Mouse (Mus musculus) gastrocnemius, adult 18-20 months (tissue): ENCODE results near the gene Bcl2l2. TPM values are rescaled to one million over a fixed set of nuclear protein-coding genes. Genes with fewer than 3 reads are reported as not detected.

Experiments used
- DNase-seq: peaks from one replicate; pipeline ENCODE4 v3.0.0; 2021; ENCODE audit warnings: low spot score
- long read RNA-seq, 2 experiments: library from polyadenylated mRNA; stranded (forward); transcript quantifications; one replicate each; pipeline ENCODE4 v2.0.0; 2021
- total RNA-seq, 2 experiments: library from RNA; stranded (reverse); gene quantifications; 2 replicates each; pipeline ENCODE4 v1.2.3; 2021

Bcl2l2 gene
- 10 to 100 TPM; 22.3 to 27.3 TPM for total RNA-seq
- long read RNA-seq, experiment 1, partial matches to known transcripts = 0 of 1 reads
- long read RNA-seq, experiment 1, other reads (novel, unspliced or antisense) = 0 of 1 reads
- long read RNA-seq, experiment 2, partial matches to known transcripts = 1 of 2 reads
- long read RNA-seq, experiment 2, other reads (novel, unspliced or antisense) = 0 of 2 reads

DNA sequence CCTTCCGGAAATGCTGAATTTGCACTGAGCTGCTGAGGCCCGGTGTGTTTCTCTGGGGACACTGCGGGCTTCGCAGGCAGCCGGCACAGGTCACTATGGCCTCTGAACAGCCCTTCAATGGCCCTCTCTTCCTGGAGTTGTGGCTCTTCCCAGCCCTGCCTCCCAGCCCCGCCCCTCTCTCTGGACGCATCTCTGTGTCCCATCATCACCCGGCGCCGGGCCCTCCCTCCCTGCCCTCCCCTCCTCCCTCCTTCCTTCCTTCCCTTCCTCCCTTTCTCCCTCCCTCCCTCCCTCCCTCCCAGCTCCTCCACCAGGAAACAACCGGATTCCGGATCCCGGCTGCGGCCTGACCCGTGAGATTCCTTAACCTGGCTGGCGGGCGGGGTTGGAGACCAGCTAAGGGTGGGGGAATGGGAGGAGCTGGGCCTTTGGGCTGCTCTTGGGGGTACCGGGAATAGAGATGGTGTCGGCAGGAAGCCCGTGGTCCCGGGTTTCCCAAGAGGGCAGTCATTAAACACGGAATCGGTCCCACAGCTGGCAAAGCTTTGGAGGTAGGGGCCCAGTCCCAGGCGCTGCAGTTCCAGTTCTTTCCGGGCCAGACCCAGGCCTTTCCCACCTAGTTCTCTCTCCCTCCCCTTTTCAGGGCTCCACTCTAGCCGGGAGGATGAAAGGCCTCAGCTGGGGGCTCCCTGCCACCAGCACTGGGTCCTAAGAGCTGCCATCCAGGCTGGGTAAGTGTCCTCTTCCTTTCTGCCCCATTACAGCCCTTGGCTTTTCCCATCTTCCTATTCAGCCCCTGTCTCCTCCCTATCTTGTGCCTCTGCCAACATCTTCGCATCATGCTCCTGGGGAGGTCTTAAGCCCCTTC lies at the start of gene Bcl2l2, which contains the start of gene Gm20521:
TSS of gene Bcl2l2 (plus strand) at position 224 of the 868 bp plus-strand sequence.
TSS of gene Gm20521 (plus strand) at position 288 of the 868 bp plus-strand sequence.
- peak; percentile 83 for DNase-seq

- DNase-seq = peak; percentile 16
These were observed 39.7 kb upstream of the Bcl2l2 start for GRCm38 (mm10) chr14:54843461-54843860.

DNA sequence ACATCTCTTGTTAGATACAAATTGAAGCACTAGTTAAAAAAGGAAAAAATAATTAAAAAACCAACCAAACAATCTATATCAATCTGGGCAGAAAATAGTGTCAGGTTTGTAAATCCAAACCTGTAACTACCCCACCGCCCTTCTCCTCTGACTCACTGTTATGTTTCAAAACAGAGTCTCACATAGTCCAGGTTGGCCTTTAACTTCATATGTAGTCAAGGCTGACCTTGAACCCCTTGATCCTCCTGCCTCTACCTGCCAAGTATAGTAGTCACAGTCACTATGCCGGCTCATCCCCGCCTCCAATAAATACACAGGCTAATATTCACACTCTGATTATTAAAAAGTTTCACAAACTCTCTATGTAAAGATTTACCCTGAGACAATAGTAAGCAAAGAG lies 27.5 kb upstream of the Bcl2l2 start:
- no peak for DNase-seq

- no peak for DNase-seq
These were observed 26.5 kb upstream of the Bcl2l2 start for GRCm38 (mm10) chr14:54856703-54857102.

DNA sequence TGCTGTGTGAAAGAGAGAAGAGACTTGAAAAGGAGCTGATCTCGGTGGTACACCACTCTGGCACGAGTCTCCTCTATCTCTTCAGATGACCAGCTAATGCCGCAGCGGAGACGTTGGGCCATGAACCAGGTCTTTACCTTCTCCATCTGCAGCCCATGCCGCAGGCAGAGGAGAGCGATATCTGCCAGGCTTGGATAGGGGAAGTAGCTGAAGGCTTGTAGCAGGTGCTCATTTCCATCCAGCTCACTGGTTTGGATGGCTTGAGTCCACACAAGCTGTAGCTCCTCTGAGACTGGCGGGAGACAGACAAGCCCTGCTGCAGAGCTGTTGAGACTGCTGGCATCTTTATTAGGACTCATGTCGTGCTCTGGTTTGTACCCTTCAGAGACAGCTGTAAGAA lies 25.3 kb upstream of the Bcl2l2 start:
- no peak for DNase-seq

DNA sequence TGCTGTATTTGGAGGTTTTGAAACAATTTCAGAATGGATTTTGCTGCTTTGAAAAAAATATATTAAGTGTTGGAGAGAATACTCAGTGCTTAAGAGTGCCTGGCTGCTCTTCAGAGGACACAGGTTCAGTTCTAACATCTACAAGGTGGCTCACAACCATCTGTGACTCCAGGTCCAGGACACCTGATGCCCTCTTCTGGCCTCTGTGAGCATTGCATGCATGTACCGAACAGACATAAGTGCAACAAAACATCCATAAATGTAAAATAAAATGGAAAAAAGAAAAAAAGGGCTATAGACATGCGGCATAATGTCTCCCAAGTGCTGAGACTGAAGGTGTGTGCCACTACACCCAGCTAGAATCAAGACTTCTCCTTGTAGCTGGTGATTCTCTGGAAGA lies 22.7 kb upstream of the Bcl2l2 start:
- peak; percentile 59 for DNase-seq

DNA sequence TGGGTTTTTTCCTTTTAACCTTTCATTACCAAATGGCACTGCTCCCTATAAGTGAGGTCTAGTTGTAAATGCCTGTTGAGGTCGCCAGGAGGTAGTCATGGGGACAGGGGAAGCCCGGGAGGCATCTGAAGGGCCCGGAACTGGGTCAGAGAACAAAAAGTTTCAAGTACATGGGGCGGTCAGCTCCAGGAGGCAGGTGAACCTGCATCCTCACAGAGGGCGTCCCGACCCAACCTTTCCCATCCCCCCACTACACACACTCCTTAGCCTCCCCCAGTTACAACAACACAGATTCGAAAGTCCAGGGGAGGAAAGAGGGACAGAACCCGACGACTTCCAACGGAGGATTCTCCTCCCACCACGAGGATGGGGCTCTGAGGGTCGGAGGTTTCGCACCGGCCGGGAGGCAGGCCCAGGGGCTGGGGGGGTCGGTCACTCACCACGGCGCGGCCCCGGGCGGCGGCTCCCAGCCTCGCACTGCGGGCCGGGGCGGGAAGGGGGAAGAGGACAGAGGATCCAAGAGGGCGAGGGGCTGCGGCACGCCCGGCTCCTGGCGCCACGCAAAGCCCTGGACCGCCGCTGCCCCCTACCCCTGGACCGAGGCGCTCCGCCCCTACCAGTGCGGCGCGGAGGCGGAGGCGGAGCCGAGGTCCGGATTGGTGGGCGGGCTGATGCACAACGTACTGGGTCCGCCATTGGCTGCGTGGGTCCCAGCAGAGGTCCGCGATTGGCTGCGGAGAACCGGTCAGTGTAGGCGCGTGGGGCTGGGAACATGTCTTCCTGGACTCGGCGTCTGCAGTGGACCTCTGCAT lies 19.5 kb upstream of the Bcl2l2 start:
- peak; percentile 93 for DNase-seq

DNA sequence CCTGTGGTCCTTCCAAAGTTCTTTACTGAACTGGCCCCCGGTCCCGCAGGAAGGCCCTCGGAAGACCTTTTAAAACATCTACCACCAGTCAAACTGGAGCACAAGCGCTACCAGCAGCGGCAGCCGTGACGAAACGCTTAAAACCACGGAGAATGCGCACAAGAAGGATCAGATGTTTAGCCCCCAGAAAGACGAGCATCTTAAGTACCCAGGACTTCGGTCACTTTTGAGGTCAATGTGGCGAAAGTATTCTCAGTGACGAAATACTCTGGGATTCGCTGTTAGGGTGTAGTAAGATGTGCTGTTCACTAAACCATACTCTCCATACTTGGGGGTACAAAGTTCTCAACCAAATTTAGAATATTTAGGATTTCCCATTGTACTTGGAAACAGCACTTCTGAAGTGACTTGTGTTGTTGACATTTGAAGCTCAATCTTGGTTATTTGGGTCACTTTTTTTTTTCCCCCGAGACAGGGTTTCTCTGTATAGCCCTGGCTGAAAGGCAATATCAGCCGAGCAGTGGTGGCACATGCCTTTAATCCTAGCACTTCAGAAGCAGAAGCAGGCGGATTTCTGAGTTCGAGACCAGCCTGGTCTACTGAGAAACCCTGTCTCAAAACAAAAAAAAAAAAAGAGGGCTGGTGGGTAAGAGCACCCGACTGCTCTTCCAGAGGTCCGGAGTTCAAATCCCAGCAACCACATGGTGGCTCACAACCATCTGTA lies 18.7 kb upstream of the Bcl2l2 start:
- no peak for DNase-seq

DNA sequence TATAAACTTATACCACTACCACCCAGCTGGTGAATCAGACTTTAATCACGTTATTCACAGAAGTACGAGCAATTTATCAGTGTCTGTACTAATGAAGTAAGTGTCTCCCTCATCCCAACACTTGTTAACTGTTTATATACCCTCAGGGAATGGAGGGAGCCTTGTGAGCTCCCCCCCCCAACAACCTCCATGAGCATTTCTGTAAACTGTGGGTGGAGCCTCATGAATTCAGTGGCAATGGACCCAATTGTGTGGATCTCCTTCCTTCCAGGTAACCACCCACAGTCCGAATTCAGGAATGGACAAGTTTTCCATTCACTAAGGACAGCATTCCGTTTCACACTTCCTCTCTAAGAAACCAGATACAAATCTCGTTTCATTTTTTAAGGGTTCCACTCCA lies 17.6 kb upstream of the Bcl2l2 start:
- DNase-seq = no peak

DNA sequence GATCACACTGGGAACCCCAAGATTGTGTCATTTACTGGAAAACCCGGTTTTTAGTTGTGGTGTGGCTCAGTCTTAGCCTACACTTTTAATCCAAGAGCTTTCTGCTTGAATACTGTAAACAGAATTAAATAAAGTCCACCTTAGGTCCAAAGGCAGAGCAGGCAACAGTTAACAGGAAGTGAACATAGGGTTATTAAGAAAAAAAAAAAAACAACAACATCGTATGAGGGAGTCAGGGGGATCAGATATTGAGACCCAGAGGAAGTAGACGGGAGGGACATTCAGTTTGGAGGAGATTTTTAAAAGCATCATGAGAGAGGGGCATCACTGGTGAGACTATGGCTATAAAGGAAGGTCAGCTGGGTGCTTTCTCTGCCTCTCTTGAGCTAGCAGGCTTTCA lies 16.9 kb upstream of the Bcl2l2 start:
- DNase-seq = no peak

GRCm38 (mm10) chr14:54866936-54867335 lies 16.2 kb upstream of the Bcl2l2 start:
- DNase-seq = no peak

DNA sequence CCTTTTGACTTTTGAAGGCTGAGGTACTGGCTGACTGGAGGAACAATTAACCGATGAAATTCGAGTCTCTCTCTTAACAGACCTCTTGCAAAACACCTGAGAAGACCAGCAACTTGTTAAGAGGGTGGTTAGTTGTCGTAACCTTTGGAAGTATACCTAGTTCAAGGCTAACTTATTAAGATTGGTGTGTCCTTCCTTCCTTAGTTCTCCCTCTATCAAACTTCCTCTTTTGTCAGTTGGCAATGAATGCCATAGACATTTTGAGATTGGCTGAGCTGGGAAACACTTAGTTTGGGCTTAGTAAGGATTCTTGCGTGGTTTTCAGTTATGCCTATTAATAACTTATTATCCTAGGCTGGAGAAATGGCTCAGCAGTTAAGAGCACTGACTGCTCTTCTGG lies 15.2 kb upstream of the Bcl2l2 start:
- DNase-seq = no peak

DNA sequence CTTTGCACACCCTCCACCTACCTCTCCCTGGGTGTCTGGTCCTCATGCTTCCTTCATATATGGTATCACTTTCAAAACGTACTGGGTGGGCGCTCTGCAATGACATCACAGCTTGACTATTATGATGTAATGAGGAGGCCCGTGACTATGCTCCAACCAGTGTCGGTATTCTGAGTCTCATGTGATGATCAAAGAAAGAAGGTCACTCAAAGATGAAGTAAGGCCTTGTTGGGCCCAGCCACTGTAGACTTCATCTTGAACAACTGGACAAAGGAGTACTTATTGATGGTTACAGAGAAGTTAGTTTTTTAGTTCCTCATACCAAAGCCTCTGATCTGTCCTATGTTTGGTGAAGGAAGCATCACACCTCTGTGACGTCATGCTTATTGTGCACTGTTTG lies 12.3 kb upstream of the Bcl2l2 start, which contains the start of gene Homez:
TSS of gene Homez (minus strand) at position 101 of the 400 bp plus-strand sequence.
- DNase-seq = no peak

DNA sequence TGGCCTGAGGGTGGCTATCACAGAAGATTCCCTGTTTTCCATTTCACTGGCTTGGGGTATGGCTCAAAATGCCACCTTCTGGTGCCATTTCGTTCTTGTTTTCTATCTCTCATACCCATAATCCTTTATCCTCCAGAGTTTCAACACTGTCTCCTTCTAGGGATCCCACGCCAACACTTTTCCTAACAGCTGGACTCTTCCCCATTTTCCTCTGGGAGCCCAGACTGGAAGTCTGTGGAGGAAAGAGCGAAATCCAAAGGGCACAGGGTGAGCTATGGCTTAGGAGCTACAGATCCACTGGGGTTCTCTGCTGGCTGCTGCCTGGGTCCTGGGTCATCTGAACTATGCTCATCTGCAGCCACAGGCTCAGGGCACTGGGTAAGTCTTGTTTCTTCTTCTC lies 9.0 kb upstream of the Bcl2l2 start:
- DNase-seq = no peak

GRCm38 (mm10) chr14:54875844-54876538 lies 7.2 kb upstream of the Bcl2l2 start:
- DNase-seq = no peak

- peak; percentile 86 for DNase-seq
These were observed 6.6 kb upstream of the Bcl2l2 start for GRCm38 (mm10) chr14:54876539-54877047.

GRCm38 (mm10) chr14:54877048-54877715 lies 6.0 kb upstream of the Bcl2l2 start, which contains the start of gene Ppp1r3e:
Gene Ppp1r3e, minus strand, starts transcription at chr14:54877550.
- DNase-seq = peak; percentile 60

- no peak for DNase-seq
These were observed 990 bp downstream of the Bcl2l2 start for GRCm38 (mm10) chr14:54884022-54884712.

GRCm38 (mm10) chr14:54885309-54885708 lies 2.1 kb downstream of the Bcl2l2 start:
- no peak for DNase-seq
